Mouse (Mus musculus) heart, postnatal 0 days (tissue): ENCODE results near the gene Cubn.

ENCODE experiments used
- CTCF ChIP-seq: IDR thresholded peaks from 2 replicates; pipeline ENCODE4 v1.5.1; 2016; ENCODE audit warnings: antibody characterized with exemption, control low read depth, low read depth
- EP300 ChIP-seq: IDR thresholded peaks from 2 replicates; pipeline ENCODE4 v1.6.1; 2016; ENCODE audit warnings: antibody characterized with exemption, low read depth

GRCm38 (mm10) chr2:13234796-13235195 lies 256.8 kb downstream of the Cubn start:
- no peak for TF ChIP-seq CTCF
- no peak for TF ChIP-seq EP300
